Mouse (Mus musculus): ENCODE measurements around the gene Adar.

DNA sequence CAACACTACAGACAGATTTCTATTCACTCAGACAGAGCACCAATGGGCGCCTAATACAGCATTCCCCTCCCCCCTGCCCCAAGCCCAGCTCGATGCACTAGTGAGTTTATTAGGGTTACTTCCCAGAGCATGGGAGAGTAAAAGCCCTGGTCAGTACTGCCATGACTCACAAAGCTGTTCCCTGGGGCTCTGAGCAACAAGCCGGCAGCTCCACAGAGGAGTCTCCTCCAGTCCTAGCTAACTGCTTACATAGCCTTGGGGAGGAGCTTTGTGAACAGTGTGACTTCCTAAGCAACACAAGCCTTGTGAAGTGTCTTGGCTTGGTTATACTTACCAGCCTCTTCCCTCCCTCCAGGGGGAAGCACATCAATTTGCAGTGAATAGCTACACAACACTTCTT is 11.2 kb upstream of the Adar start:
- TF ChIP-seq GATA1 (IDR thresholded peaks at IDR 0.05; ENCODE audit: borderline replicate concordance, low read length), result no peak
- no peak for TF ChIP-seq FLI1 (IDR thresholded peaks at IDR 0.05; ENCODE audit: low read length)

Data from megakaryocyte, embryonic 14.5 days (primary cell).